Mouse (Mus musculus): ENCODE data around the gene Atrn.

Gene Atrn

DNA sequence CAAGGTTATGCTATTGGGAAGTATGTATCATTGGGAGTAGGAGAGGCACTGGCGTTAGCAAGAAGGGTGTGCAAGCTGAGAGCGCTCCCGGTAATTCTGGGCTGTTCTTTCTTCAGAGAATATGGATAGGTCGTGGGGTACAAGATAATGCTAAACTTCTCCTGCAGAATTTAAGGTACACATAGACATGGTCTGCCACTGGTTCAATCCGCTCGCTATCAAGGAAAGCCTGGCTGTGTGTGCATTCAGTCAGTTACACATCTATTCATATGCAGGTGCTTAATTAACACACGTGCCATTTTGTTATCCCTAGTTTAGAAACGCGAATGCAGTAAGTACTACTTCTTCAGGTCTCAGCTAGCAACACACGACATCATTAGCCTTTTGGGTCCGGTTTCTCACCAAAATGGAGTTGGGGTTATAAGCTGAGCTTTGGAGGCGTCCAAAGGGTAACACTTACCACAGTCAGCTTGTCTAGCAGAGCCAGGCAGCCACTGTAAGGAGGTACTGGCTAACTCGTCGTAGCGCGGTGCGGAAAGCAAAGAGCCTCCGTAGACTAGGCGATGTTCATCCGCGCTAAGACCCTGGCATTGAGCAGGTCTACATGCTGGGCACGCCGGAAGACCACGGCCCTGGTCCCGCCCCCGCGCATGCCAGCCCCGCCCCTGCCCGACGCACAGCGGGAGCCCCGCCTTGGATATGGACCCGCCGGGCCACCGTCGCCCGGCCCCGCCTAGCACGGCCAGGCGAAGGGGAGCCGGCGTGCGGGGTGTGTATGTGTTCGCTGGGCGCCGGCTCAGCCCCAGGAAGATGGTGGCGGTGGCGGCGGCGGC, at the start of gene Atrn, which contains the start of gene 4930402H24Rik:
Atrn (plus strand) TSS at position 745 of the 833 bp plus-strand sequence.
4930402H24Rik (minus strand) TSS at position 656 of the 833 bp plus-strand sequence.
- peak; percentile 93 for DNase-seq

DNA sequence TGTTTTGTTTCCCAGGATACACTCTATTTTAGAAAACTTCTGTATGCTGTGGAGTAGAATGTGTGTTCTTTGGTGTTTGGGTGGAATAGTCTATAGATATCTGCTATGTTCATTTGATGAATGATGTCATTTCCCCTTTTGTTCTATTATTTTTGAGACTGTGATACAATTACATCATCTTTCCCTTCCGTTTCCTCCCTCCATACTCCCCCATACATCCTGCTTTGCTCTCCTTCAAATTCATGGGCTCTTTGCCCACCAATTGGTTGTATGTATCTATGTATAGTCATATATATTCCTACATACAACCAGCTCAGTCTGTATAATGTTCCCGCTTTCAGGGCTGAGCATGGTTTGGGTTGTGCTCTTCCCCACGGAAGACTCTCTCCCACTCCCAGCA, 44.2 kb upstream of the Atrn start:
- DNase-seq = no peak

DNA sequence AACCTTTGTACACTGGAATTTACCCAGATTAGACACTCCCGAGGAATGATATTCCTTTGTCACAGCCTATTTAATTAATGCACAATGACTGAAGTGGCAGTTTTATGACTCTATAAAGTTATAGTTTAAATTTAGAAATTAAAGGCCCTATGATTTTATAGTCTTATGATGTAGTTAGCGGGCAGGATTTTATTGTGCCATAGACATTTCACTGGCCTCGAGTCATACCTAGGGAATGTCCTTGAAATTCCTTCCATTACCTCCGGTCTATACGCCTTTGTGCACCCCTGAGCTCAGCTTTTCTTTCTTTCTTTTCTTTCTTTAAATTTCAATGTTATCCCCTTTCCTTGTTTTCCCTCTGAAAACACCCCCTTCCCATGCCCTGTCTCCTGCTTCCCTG, 35.4 kb upstream of the Atrn start:
- no peak for DNase-seq

DNA sequence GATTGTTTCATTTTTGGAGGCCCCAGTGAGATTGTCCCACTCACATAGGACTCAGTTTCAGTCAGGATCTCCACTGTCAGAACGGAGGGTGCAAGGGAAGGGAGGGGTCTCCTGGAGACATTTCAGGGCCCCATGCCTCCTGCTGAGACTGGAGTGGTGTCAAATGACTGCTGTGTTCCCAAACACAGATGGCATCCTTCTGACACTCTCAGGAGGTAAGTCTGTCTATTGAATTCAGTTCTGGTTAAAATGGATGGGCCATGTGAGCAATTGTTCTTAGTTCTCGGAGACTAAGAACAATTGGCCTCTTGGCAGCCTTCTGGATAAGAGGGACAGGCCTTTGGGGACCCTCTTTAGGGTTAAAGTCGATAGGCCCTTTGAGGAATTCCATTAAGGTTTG, 28.9 kb upstream of the Atrn start:
- DNase-seq = peak; percentile 22

DNA sequence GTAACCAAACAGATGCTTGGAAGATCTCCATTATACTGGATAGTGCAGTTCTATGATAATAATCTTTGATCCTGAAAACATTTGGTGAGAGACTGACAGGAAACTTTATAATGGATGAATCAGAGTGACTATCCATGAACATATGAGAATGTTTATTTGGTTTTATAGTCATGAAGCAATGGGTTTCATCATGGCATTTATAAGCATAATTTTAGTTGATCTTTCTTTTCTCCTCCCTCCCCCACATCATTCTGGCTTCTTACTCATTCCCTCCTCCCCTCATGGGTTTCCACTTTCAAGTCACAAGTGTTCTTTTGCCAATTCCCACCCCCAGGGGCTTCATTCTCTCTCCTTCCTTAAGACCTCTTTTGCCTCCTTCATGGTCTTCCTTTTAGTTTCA, 19.3 kb upstream of the Atrn start:
- DNase-seq = no peak

DNA sequence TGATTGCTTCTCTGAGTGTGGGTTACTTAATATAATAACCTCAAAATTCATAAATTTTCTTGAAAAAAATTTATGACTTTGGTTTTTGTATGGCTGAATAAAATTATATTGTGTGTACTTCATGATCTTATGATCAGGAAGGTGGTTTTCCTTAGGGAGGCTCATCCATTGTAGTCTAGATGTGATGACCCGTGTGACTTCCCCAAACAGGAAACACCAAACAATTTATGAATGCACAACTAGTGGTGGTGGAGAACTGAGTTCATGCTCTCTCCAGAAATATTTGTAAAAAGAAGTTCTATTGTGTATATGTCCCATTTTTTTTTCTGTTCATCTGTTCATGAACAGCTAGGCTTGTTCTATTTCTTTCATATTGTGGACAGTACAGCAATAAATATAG, 18.8 kb upstream of the Atrn start:
- DNase-seq = no peak

DNA sequence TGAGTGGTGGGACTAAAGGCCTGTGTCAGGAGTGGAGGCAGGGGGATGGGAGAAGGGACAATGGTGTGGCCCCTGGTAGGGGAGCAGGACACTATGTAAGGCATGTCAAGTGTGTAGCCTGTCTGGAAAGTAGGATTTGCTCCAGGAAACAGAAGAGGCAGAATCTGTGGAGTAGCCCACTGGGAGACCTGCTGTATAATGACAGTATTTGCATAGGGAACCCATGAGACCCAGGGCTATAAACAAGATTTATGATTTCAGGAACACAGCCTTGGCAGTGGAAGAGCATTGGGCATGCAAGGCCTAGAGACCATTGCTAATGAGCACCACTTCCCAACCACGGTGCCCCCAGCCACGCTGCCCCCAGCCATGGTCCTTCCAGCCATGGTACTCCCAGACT, 9.4 kb upstream of the Atrn start:
- no peak for DNase-seq

DNA sequence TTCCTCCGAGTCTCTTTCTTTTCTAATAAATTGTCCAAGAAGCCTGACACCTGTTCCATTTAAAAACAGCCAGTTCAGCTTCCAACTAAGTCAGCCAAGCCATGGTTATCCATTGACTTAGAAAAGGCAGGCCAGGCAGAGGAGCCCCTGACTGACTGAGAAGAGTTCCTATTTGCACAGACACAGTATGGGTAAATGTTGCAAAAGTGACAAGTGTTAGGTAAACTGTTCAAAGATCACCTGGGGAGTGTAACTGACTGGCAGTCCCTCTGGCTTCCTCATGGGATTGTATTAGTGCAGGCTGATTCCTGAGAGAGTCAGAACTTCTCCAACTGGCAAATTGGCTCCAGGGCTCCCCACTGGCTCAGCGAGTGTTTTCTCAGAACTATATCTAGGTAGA, 8.4 kb upstream of the Atrn start:
- DNase-seq = no peak

DNA sequence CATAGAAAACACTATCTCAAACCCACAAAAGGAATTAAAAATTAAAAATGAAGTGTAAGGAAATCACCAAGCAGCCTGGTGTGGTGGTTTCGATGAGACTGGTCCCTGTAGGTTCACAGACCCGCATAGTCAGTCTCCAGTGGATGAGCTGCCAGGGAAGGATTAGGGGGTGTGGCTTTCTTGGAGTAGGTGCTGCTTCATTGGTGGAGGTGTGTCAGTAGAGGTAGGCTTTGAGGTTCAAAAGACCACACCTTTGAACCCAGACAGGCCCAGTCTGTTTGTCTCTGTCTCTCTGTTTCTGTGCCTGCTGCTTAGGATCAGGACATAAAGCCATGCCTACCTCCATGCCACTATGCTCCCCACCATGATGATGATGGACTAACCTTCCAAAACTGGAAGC, 7.5 kb upstream of the Atrn start:
- DNase-seq = no peak

DNA sequence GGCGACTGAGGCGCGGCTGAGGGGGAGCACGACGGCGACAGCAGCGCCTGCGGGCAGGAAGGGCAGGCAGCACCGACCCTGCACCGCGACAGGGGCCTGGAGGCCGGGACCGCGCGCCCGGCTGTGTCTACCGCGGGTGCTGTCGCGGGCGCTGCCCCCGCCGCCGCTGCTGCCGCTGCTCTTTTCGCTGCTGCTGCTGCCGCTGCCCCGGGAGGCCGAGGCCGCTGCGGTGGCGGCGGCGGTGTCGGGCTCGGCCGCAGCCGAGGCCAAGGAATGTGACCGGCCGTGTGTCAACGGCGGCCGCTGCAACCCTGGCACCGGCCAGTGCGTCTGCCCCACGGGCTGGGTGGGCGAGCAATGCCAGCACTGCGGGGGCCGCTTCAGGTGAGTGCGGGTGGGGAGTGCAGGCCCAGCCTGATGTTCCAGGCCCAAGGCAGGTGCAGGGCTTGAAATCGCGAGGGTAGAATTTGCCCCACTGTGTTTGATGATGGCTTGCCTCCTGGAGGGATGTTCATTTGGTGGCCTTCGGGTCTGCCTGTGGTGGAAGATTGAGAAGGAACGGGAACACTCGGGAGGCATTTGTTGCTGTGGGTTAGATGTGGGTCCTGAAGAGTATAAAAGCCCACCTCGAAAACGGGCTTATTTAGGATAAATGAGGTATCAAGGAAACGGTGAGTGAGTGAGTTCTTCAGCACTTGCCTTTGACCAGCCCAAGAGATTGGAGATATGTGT, 455 bp downstream of the Atrn start:
- peak; percentile 29 for DNase-seq

DNA sequence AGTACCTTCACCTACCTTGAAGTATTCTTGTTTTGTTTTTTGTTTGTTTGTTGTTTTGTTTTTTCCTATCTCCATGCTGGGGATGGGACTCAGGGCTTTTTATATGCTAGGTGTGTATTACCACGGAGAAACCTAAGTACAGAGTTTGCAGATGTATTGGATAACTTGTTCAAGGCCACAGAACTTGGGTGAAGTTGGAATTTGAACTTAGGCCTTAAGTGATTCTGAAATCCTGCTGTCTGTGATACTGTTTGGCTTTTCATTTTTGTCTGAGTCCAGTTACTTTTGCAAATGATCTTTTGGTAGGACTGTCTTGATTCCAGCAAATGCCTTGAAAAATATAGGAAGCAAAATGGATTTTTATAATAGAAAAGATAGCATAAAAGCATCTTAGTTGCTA, 5.4 kb downstream of the Atrn start:
- DNase-seq = no peak

DNA sequence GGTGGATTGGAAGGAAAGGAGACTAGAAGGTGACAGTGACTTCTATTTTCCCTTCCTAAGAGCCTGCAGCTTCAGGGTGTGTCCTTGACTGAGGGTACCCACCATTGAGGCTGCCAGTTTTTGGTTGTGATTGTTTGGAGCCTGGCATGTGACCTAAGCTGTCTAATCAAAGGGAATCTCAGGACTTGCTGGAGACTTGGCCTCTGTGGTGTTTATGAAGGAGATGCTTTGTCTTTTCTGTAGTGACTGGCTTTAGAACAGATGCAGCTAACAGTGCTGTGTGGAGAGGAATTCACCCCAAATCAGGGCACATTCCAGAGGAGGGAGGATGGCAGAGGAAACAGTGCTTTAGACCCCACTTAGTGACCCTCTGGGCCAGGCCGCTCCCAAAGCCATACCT, 8.6 kb downstream of the Atrn start:
- DNase-seq = peak; percentile 29

DNA sequence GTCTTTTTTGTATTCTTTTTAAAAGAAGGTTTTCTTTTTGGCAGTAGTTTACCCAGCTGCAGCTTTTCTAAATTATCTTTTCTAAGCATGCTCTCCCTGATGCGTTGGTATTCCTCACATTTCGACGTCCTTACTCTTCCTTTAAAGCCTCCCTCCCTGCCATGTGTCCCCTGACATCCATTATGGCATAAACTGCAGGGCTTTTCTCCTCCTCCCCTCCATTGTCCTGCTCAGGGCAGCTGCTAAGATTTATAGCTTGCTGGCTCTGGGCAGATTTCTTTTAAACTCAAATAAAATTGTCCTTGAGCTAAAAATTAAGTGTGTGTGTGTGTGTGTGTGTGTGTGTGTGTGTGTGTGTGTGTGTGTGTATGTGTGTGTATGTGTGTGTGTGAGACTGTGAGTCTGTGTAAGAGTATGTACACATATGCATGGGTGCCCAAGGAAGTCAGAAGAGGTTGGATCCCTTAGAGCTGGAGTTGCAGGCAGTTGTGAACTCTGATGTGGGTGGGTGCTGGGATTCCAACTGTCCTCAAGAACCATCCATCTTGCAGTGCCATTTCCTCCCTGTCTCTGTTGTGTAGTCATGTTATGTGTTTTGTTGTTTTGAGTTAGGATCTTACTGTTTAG, 10.3 kb downstream of the Atrn start:
- no peak for DNase-seq

DNA sequence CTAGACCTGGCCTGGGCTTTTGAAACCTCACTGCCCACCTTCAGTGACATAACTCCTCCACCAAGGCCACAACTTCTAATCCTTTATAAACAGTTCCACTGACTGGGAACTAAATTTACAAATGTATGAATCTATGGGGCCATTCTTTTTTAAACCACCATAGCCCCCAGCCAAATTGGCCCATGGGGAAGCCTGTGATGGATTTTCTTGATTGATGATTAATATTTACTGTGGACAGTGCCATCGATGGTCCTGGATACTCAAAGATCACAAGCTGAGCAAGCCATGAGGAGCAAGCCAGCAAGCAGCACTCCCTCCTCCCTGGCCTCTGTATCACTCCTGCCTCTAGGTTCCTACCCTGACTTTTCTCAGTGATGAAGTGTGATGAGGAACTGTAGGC, 11.4 kb downstream of the Atrn start:
- no peak for DNase-seq

DNA sequence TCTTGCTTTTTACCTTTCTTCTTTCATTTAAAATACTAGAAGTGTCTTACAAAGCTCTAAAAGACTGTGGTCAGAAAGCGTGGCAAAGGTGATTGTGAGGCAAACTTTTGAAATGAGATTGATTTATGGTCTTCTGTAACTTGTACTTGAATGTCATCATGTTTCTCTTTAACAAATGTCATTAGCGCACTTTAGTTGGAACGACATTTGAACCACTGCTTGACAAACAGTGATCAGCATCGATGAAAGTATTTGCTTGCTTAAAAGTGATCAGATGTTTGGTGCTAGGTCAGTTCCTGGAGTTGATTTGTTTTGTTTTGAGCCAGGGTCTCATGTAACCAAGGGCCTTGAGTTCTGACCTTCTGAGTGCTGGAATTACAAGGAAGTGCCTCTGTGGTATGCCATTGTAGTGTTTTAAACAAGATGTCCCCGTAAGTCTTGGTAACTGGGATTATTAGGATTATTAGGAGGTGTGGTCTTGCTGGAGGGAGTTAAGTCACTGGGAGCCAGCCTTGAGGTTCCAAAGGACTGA, 12.8 kb downstream of the Atrn start:
- DNase-seq = no peak

DNA sequence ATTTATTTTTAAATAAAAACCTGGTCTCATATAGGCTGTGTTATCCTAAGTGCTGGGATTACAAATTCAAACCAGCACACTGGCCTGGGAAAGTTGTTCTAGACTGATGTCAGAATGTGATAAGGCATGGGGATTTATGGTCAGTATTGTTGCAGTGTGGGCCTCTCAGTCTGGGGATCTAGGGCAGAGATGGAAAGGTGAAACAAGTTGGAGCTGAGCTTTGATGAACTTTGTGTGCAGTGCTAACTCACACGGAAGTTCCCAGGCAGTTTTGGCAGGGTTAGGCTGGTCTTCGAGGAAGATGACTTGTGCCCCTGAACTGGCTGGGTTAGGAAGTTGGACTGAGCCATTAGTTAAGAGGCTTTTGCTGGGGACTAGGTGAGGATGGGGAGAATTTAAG, 18.7 kb downstream of the Atrn start:
- DNase-seq = no peak

DNA sequence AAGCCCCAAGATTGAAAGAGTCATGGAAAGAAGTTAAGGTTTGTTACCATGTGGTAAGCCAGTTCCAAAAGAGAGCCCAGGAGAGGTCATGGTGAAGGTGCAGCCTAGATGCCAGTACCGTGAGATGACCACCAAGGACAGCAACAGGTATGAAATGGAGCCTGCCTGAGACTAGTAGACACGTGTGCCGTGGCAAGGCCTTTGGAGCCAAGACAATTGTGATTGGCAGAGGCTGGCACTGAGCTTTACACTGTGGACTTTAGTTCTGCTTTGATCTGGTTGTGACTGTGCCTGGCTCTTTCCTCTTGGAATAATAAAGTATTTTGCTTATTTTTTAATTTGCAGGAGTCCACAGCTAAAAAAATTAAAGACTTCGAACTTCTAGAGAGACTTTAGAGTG, 21.7 kb downstream of the Atrn start:
- no peak for DNase-seq

DNA sequence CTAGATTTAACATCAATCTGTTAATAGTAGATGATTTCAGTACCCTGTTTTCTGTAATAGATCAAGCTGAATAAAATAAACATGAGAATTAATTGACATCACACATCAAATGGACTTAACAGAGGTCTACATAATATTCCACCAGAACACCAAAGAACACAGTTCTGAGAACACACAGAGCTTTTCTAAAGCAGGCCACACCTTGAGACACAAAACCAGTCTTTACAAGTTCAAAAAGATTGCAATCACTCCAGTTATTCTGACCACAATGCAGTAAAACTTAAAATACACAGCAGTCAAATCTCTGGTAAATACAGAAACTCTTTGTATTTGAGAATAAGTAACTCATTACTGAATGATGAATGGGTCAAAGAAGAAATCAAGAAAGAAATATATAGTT, 22.2 kb downstream of the Atrn start:
- DNase-seq = no peak

DNA sequence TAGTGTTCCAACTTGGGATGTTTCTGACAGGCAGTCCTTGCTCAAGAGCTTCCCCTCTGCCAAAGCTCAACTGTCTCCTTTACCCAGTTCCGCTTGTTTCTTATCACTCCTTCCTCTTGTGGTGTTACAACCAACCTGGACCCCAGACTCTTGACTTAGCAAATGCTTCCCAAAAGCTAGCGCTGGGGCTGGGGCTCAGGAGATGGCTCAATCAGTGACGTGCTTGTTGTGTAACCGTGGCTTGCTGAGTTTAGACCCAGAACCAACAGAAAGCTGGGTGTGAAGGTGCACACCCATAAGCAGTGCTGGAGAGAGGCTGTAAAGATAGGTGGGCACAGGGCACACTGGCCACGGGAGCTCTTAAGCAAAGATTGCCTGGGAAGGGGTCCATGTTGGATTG, 23.7 kb downstream of the Atrn start:
- no peak for DNase-seq

DNA sequence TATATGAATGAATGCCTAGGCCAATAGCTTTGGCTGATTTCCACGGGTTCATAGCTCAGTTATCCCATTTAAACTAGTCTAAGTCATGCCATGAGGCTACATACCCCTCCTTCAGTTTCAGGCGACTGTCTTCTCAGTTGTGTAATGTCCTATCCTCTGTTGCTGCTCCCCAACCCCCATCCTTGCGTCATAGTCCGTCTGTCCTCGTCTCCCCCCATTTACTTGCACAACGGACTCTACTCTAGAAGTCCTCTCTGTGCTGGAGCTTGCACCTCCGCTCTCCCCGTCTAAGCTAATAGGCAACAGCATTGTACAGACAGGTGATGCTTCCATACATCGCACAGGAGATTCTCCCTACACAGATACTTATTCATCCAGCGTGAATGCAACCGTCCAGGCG, 26.6 kb downstream of the Atrn start:
- no peak for DNase-seq

DNA sequence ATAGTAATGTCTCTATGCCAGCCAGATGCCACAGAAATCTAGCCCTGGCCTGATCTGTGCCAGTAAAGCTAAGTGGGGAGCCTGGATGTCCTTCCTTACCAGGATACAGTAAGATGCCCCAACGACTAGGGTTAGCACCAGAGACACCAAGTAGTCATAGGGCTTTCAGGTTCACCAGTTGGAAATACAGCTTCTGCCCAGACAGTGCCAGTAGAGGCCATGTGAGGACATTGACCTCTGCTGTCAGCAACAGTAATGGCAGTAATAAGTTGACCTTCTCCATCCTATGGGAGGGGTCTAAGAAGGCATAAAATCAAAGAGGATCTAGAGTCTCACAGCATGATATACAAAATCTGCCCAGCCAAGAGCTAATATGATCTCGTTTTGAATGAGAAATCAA, 43.5 kb downstream of the Atrn start:
- DNase-seq = no peak

DNA sequence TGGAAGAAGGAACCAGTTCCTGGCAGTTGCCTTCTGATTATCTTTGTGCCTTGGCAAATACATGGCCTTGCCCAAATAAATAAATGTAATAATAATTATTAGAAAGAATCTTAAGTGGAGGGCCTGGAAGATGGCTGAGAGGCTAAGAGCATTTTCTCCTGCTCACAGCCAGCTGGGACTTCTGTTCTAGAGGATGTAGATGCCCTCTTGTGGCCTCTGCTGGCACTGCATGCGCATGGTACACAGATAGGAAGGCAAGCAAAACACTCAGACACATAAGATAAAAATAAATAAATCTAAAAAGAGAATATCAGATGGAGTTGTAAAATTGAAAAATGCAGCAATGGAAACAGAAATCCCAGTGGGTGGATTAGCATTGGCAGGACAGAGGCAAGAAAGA, 44.3 kb downstream of the Atrn start:
- DNase-seq = peak; percentile 93

DNA sequence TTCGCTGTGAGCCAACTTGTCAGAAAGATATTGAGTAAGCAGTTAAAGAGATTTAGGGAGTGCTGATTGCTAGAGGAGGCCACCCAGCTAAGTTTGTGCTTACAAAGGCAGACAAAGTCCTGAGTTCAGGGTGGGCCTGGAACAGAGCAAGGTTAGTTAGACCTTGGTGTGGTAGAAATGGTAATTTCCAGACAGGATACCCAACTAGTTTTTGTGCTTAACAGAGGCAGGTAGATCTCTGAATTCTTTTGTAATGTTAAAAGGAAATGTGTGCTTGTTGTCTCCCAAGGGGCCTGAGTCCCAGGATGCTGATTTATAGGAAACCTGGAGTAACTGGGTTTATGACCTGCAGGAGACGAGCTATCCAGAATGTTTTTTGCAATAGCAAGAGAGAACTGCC, 52.6 kb downstream of the Atrn start:
- DNase-seq = no peak

DNA sequence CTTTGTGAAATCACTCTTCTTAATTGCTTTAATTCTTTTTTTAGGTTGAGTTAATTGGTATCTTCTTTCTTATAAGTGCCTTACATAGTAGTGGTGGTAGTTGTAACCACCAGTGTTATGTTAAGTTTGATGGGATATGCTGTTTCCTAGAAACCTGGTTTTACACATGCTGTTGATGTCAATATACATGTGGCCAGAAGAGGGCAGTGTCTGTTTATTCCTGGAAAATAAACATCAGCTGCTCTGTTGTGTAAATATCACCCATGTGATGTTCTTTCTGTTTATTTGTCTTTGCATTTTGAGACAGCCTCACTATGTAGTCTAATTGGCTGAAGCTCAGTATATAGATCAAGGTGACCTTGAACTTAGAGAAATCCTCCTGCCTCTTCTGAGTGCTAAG, 55.6 kb downstream of the Atrn start:
- no peak for DNase-seq
